Mouse (Mus musculus) c-Kit-negative CD71-positive TER-119-positive erythroid progenitor cells, embryonic 14.5 days (primary cell): ENCODE measurements around the gene Adam12.

Source experiments
- DNase-seq: peaks from one replicate; pipeline ENCODE4 v3.0.0-alpha.2; 2013; ENCODE audit warnings: low read depth, low spot score

Adam12 gene

DNA sequence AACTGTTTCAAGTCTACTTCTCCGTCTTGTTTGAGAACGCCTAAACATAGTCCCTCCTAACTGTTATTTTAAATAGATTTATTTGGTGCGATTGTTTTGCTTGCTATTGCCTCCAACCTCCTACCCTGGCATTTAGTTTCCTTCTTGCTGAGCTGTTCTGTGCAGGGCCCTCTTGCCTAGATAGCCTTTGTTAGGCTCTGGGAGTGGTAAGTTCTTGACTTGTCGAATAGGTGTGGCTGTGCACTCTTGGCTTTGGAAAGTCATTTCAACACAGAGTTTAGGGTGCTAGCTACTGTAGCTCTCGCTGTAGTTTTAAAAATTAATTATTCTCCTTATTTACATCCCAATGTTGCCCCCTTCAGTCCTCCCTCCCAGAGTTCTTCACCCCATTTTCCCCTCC, 222.8 kb downstream of the Adam12 start:
- no peak for DNase-seq

GRCm38 (mm10) chr7:134007942-134008361, 224.0 kb downstream of the Adam12 start:
- DNase-seq, result no peak

- no peak for DNase-seq
Measured at GRCm38 (mm10) chr7:134001581-134001980, 230.4 kb downstream of the Adam12 start.

- no peak for DNase-seq
Measured at GRCm38 (mm10) chr7:133990930-133991329, 241.0 kb downstream of the Adam12 start.

DNA sequence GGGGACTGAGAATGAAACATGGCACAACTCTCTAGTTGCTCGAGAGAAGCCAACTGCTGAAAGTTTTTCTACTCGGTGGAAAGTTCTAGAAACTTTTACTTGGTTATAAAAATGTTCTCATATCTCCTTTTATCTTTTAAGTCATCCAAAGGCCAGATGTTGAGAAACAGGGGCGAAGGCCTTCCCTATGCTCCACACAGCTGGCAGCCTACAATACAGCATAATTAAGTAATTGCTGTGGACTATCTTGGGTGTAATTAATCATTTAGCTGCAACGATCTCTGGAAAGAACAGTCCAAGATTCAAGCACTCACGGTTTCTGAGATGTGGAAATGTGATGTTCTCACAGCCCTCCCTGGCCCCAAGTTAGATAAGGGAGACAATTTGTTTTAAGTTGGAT, 243.6 kb downstream of the Adam12 start:
- no peak for DNase-seq

GRCm38 (mm10) chr7:133986201-133986600, 245.7 kb downstream of the Adam12 start:
- no peak for DNase-seq

DNA sequence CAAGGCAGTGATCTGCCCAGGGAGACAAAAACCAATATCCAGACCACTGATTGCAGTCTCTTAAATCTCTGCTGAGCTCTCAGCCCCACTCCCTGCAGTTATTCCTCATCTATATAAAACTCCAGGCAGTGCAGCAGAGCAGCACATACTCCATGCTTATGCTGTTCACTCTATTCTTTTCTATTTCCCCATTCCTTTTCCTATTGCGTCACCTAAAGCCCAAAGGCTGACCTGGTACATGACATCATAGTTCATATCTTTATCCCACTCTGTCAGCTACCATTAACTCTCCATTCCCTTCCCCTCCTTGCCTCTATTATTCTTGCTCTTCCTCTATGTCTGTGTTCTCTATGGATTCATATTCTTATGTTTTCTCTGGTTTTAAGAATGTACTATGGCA, 246.3 kb downstream of the Adam12 start:
- no peak for DNase-seq

- DNase-seq, result no peak
Measured at GRCm38 (mm10) chr7:133976388-133977122, 255.4 kb downstream of the Adam12 start.

GRCm38 (mm10) chr7:133971086-133971485, 260.9 kb downstream of the Adam12 start:
- no peak for DNase-seq

DNA sequence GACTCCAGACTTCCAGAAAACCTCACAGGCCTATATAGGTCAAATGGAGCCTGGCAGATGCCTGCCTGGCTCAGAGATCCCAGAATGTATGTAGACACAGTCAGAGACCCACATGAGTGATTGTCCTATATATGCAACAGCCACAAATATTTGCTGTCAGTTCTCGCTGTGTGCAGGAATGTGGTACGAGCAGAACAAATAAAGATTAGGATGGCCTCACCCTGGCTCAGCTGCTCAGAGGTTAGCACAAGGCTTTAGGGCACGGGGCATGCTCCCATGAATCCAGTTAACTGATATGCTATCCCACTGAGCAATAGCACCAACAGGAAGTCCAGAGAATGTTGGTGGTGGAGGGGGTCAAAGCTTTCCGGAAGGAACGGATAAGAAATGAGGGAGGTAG, 261.5 kb downstream of the Adam12 start:
- DNase-seq, result no peak

DNA sequence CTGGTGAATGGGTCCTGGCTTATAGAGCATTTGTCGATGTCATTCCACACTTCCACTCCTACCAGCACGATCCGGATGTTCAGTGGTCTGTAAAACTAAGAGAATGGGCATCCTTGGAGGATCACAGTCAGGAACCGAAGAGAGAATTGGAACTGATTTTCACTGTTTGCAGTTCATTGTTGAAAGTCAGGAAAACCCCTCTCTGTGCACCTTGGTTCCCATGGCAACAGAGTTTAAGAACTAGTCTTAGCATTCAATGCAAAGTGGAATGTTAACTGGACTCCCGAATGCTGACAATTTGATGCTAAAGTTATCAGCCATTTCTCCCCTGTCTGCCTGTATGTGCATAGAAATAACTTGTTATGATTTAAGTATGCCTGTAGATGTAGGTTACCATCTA, 264.0 kb downstream of the Adam12 start:
- no peak for DNase-seq

GRCm38 (mm10) chr7:133963501-133963900, 268.4 kb downstream of the Adam12 start:
- DNase-seq, result no peak

DNA sequence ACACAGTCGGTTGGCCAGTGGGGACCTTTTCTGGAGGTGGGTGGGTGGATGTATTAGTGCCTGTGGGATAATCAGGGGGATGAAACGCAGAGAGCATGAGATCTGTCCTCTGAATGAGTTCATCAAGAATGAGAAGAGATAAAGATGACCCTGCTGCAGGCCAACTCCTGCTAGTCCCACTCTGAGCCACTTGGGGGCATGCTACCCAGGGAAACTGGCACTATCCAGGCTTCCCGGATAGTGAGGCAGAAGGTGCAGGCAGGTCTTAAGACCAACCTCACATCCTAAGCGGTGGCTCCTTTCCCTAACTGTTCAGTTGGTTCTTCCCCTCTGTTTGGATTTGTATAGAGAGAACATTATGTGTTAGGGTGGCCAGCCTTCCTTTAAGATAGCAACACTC, 272.7 kb downstream of the Adam12 start:
- no peak for DNase-seq

GRCm38 (mm10) chr7:133957873-133958272, 274.1 kb downstream of the Adam12 start:
- no peak for DNase-seq

- no peak for DNase-seq
Measured at GRCm38 (mm10) chr7:133954111-133955091, 277.5 kb downstream of the Adam12 start.

DNA sequence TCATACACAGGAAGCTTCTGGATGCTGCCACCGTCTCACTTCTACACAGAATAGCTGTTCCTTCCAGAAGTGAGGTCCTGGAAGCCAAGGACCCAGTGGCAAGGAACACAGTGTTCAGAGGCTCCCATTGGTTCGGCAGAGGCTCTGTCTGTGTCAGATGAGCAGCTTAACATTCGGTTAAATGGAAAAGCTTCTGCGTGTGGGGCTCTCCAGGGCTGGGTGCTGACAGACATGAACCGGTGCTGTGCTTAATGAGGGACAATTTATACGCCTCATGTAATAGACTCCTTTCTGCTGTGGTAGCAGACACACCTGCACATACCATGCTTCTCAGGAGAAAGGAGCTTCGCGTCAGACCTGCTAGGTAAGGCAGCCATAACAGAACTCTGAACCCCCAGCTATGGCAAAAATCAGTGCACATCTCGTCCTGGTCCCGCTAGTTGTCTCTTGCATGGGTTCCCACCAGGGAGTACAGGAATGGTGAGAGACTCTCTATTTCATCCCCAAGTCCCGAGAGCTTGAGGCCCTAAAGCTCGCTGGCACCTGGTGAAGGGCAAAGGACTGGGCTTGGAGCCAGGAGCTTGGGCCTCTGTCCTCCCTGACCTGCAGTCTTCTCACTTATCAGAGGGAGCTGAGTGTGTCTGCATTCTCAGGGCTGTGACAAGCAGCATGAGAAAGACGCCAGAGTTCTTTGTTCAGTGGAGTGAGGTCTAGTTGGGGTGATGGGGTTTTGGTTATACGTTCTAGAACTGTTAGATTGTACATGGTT, 280.0 kb downstream of the Adam12 start:
- DNase-seq, result no peak

- no peak for DNase-seq
Measured at GRCm38 (mm10) chr7:133947360-133947759, 284.6 kb downstream of the Adam12 start.

- no peak for DNase-seq
Measured at GRCm38 (mm10) chr7:133946757-133947345, 285.1 kb downstream of the Adam12 start.

- DNase-seq, result no peak
Measured at GRCm38 (mm10) chr7:133946113-133946512, 285.8 kb downstream of the Adam12 start.

GRCm38 (mm10) chr7:133940405-133940804, 291.5 kb downstream of the Adam12 start:
- DNase-seq, result no peak

DNA sequence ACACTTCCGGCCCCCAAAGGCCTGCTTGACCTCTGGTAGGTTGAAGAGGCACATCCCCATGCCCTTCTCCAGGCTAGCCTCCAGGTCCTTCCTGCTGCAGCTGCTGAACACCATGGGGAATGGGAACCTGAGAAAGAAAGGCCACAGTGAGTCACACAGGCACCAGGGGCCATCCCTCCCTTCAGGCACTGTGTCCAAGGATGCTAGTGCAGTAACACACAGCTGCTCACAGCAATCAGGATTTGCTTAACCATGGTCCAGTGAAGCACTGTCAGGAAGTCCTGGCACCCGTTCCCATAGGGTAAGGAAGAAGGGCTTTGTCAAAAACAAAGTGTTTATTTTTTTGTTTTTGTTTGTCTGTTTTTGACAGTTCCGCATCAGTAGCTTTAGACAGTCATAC, 294.5 kb downstream of the Adam12 start:
- DNase-seq, result no peak
